Mouse (Mus musculus): ENCODE data around the gene Ccnt1.

DNA sequence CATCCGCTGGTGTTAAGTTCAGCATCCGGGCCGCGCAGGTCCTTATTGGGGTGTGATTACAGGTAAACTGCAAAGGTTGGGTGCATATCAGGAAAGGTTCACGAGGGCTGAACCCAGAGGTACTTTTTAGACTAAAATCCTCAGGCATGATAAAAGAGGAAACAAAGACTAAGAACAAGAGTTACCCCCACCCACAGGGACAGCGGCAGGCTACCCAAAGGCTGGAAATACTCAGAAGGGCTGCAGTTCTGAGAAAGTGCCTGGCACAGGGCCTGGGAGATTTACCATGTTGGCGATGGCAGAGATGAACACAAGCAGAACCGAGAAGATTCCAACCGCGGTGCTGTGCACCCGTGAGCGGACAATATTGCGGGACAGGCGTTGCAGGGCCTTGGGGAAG lies 25.9 kb upstream of the Ccnt1 start:
- TF ChIP-seq CTCF (IDR thresholded peaks at IDR 0.05; ENCODE audit: borderline replicate concordance, insufficient read depth, low read length) (no peak), POLR2A (IDR thresholded peaks at IDR 0.05; ENCODE audit: low read depth, low read length) (no peak)

All from embryonic fibroblast, embryonic 13.5 days (primary cell).